Mouse (Mus musculus) CH12.LX (cell line): ENCODE measurements at regions not wholly inside any gene's neighbourhood (a gene's known extent, or its start where the extent isn't known, plus 50 kb on each side); places are given as distances from the start of the nearest gene placed in this dataset.

ENCODE experiments used
- DNase-seq: peaks from one replicate; pipeline ENCODE4 v3.0.0-alpha.2; 2013; ENCODE audit errors: extremely low read depth
- H3K27ac ChIP-seq: 2 replicates; pipeline ENCODE4 v1.5.1; 2012; ENCODE audit warnings: low read depth, mild to moderate bottlenecking, control low read depth, moderate library complexity; ENCODE audit not compliant: insufficient read depth
- H3K27me3 ChIP-seq: replicated peaks from 2 replicates; pipeline ENCODE3; 2012; ENCODE audit warnings: inconsistent platforms
- H3K36me3 ChIP-seq, 2 experiments: replicated peaks in 1 of 2; 2 replicates each; pipeline versions ENCODE3 to v1.6.1; 2012; ENCODE audit warnings: inconsistent platforms in 1 of 2, low read length in 1 of 2, mild to moderate bottlenecking in 1 of 2, mixed read lengths in 1 of 2, moderate library complexity in 1 of 2; ENCODE audit not compliant: control insufficient read depth in 1 of 2, insufficient read depth in 1 of 2
- H3K4me1 ChIP-seq, 2 experiments: 2 replicates each; pipeline ENCODE4 v1.6.1; 2012; ENCODE audit warnings: inconsistent platforms in 1 of 2, moderate library complexity in 1 of 2; ENCODE audit not compliant: insufficient read depth in 2 of 2, control insufficient read depth in 1 of 2
- H3K4me2 ChIP-seq: 2 replicates; pipeline ENCODE4 v1.6.1; 2012; ENCODE audit warnings: low read depth, mild to moderate bottlenecking, control low read depth; ENCODE audit not compliant: poor library complexity, insufficient read depth, severe bottlenecking
- H3K4me3 ChIP-seq, 3 experiments: fragments of 150-350 bp in 1 of 3; sonication (generic) in 1 of 3; replicated peaks in 1 of 3; 2 replicates each; pipeline versions ENCODE3 to v1.5.1; 2011 to 2012; ENCODE audit warnings: low read depth in 2 of 3, low read length in 2 of 3, mild to moderate bottlenecking in 2 of 3, moderate library complexity in 2 of 3, control low read depth in 1 of 3, improper control_type of control experiment in 1 of 3, inconsistent platforms in 1 of 3, mixed read lengths in 1 of 3; ENCODE audit not compliant: poor library complexity in 1 of 3
- H3K79me2 ChIP-seq: replicated peaks from 2 replicates; pipeline ENCODE4 v1.6.1; 2012; ENCODE audit warnings: mild to moderate bottlenecking, moderate library complexity; ENCODE audit not compliant: control insufficient read depth, poor library complexity, insufficient read depth, severe bottlenecking; ENCODE audit errors: extremely low read depth
- H3K9ac ChIP-seq: 2 replicates; pipeline ENCODE4 v1.6.1; 2012; ENCODE audit warnings: low read depth, mild to moderate bottlenecking, control low read depth, moderate library complexity; ENCODE audit not compliant: insufficient read depth
- H3K9me3 ChIP-seq: replicated peaks from 2 replicates; pipeline ENCODE3; 2012; ENCODE audit warnings: low read length, inconsistent platforms, mixed read lengths
- BHLHE40 ChIP-seq: IDR thresholded peaks from 2 replicates; pipeline ENCODE4 v1.6.1; 2011; ENCODE audit warnings: mild to moderate bottlenecking, low read depth, low read length, improper control_type of control experiment
- CHD1 ChIP-seq: IDR thresholded peaks from 2 replicates; pipeline ENCODE4 v1.6.1; 2012; ENCODE audit warnings: low read depth, low read length, improper control_type of control experiment, inconsistent platforms
- CTCF ChIP-seq, 2 experiments: IDR thresholded peaks in 1 of 2; conservative IDR thresholded peaks in 1 of 2; 2 replicates each; pipeline ENCODE4 v1.5.1; 2011 to 2012; ENCODE audit warnings: low read depth in 2 of 2, low read length in 2 of 2, improper control_type of control experiment in 1 of 2, inconsistent platforms in 1 of 2, mild to moderate bottlenecking in 1 of 2, moderate library complexity in 1 of 2
- E2F4 ChIP-seq: IDR thresholded peaks from 2 replicates; pipeline ENCODE4 v1.6.1; 2011; ENCODE audit warnings: low read depth, low read length, improper control_type of control experiment; ENCODE audit not compliant: insufficient replicate concordance
- EP300 ChIP-seq: IDR thresholded peaks from 2 replicates; pipeline ENCODE4 v1.6.1; 2011; ENCODE audit warnings: low read length, improper control_type of control experiment
- IRF4 ChIP-seq: IDR thresholded peaks from 2 replicates; pipeline ENCODE4 v1.6.1; 2014; ENCODE audit warnings: low read depth, mild to moderate bottlenecking, inconsistent platforms, low read length, improper control_type of control experiment
- JUND ChIP-seq: conservative IDR thresholded peaks from 2 replicates; pipeline ENCODE4 v1.6.1; 2011; ENCODE audit warnings: low read depth, low read length, improper control_type of control experiment
- MAFK ChIP-seq: IDR thresholded peaks from 2 replicates; pipeline ENCODE4 v1.6.1; 2011; ENCODE audit warnings: low read length, improper control_type of control experiment; ENCODE audit not compliant: insufficient replicate concordance
- MAZ ChIP-seq: IDR thresholded peaks from 2 replicates; pipeline ENCODE4 v1.6.1; 2012; ENCODE audit warnings: low read depth, mild to moderate bottlenecking, inconsistent platforms, low read length, improper control_type of control experiment, moderate library complexity
- MEF2A ChIP-seq: IDR thresholded peaks from 2 replicates; pipeline ENCODE4 v1.6.1; 2014; ENCODE audit warnings: low read depth, mild to moderate bottlenecking, inconsistent platforms, low read length, improper control_type of control experiment, borderline replicate concordance
- MXI1 ChIP-seq: IDR thresholded peaks from 2 replicates; pipeline ENCODE4 v1.6.1; 2011; ENCODE audit warnings: mild to moderate bottlenecking, low read depth, low read length, improper control_type of control experiment
- MYC ChIP-seq: IDR thresholded peaks from 2 replicates; pipeline ENCODE4 v1.6.1; 2011; ENCODE audit warnings: low read depth, mild to moderate bottlenecking, improper control_type of control experiment, low read length
- NRF1 ChIP-seq: IDR thresholded peaks from 2 replicates; pipeline ENCODE4 v1.6.1; 2014; ENCODE audit warnings: low read depth, mild to moderate bottlenecking, inconsistent platforms, low read length, improper control_type of control experiment, moderate library complexity
- POLR2A ChIP-seq: IDR thresholded peaks from 2 replicates; pipeline ENCODE4 v1.6.1; 2011; ENCODE audit warnings: low read depth, mild to moderate bottlenecking, improper control_type of control experiment, low read length
- RAD21 ChIP-seq: IDR thresholded peaks from 2 replicates; pipeline ENCODE4 v1.6.1; 2011; ENCODE audit warnings: low read depth, mild to moderate bottlenecking, low read length, improper control_type of control experiment, moderate library complexity
- RCOR1 ChIP-seq: conservative IDR thresholded peaks from 2 replicates; pipeline ENCODE4 v1.6.1; 2012; ENCODE audit warnings: low read depth, mild to moderate bottlenecking, inconsistent platforms, low read length, improper control_type of control experiment
- SIN3A ChIP-seq: IDR thresholded peaks from 2 replicates; pipeline ENCODE4 v1.6.1; 2012; ENCODE audit warnings: low read length, improper control_type of control experiment, inconsistent platforms
- TBP ChIP-seq: conservative IDR thresholded peaks from 2 replicates; pipeline ENCODE4 v1.6.1; 2011; ENCODE audit warnings: low read depth, low read length, improper control_type of control experiment
- USF1 ChIP-seq: IDR thresholded peaks from 2 replicates; pipeline ENCODE4 v1.6.1; 2014; ENCODE audit warnings: low read depth, mild to moderate bottlenecking, inconsistent platforms, low read length, improper control_type of control experiment
- USF2 ChIP-seq: conservative IDR thresholded peaks from 2 replicates; pipeline ENCODE4 v1.6.1; 2011; ENCODE audit warnings: low read depth, low read length, improper control_type of control experiment
- ZKSCAN1 ChIP-seq: IDR thresholded peaks from 2 replicates; pipeline ENCODE4 v1.6.1; 2012; ENCODE audit warnings: low read depth, inconsistent platforms, low read length, improper control_type of control experiment, borderline replicate concordance
- ZMIZ1 ChIP-seq: IDR thresholded peaks from 2 replicates; pipeline ENCODE4 v1.6.1; 2012; ENCODE audit warnings: low read depth, mild to moderate bottlenecking, inconsistent platforms, low read length, improper control_type of control experiment
- dilution Hi-C: fragments of 300-500 bp; cut with MboI; formaldehyde crosslinking; loops from 2 replicates; pipeline ENCODE4 v1.14.3; 2020; ENCODE audit warnings: low sequenced_read_pairs; ENCODE audit not compliant: extremely low pct_unique_long_range_greater_than_20kb, extremely low pct_ligation_motif_present
- in situ Hi-C: fragments of 300-500 bp; cut with MboI; formaldehyde crosslinking; loops from 3 replicates; pipeline ENCODE4 v1.14.3; 2019; ENCODE audit warnings: low sequenced_read_pairs, low pct_ligation_motif_present, low pct_unique_long_range_greater_than_20kb, mixed read lengths

GRCm38 (mm10) chr10:72454629-72455028 lies 200.0 kb upstream of the Zwint start:
- dilution Hi-C loops: no loop called here
- H3K9ac ChIP-seq: no peak overlapping the region
- TF ChIP-seq IRF4 (no peak), RAD21 (no peak), USF1 (no peak), ZKSCAN1 (no peak), USF2 (no peak), NRF1 (no peak), RCOR1 (no peak), CHD1 (no peak), MXI1 (no peak), MAZ (no peak), BHLHE40 (no peak), MYC (no peak), EP300 (no peak)
- TF ChIP-seq, all 38 proteins: peak for 0
- Histone ChIP-seq H3K4me2 (no peak overlapping the region), H3K36me3 (no peaks in the 10 kb centered on the region), H3K79me2 (no peaks in the 10 kb centered on the region), H3K9me3 (no peaks in the 10 kb centered on the region), H3K4me1 (no peaks in the 10 kb centered on the region), H3K4me3 (no peak overlapping the region), H3K27ac (no peak overlapping the region), H3K27me3 (no peaks in the 10 kb centered on the region)
- in situ Hi-C loops: no loop called here
- no peak for DNase-seq

- H3K79me2 ChIP-seq: no peaks in the 10 kb centered on the region
- TF ChIP-seq MAFK (no peak), USF1 (no peak), RCOR1 (no peak), ZMIZ1 (no peak), RAD21 (no peak)
- no peak for DNase-seq
- no peak overlapping the region for H3K9ac ChIP-seq
- dilution Hi-C loops (no loop called here), in situ Hi-C loops (no loop called here)
- no peaks in the 10 kb centered on the region for H3K36me3 ChIP-seq
- H3K4me2 ChIP-seq: no peak overlapping the region
- H3K27ac ChIP-seq: no peak overlapping the region
- H3K27me3 ChIP-seq: no peaks in the 10 kb centered on the region
- no peaks in the 10 kb centered on the region for H3K9me3 ChIP-seq
- H3K4me1 ChIP-seq: peaks cover 0 to 4% of the 10 kb centered on the region in 2 experiments; a peak in 1 of 4 replicates
- no peak overlapping the region for H3K4me3 ChIP-seq
These were observed 170.3 kb upstream of the Zwint start for GRCm38 (mm10) chr10:72484315-72484714.

GRCm38 (mm10) chr10:72532431-72532830 lies 122.2 kb upstream of the Zwint start:
- H3K4me3 ChIP-seq: no peak overlapping the region
- no peaks in the 10 kb centered on the region for H3K36me3 ChIP-seq
- no peak overlapping the region for H3K9ac ChIP-seq
- no peaks in the 10 kb centered on the region for H3K79me2 ChIP-seq
- 0 out of 4 replicates have a peak, but pooled peaks cover 2% of the 10 kb centered on the region in 2 experiments for H3K4me1 ChIP-seq
- dilution Hi-C loops: no loop called here
- no peaks in the 10 kb centered on the region for H3K27me3 ChIP-seq
- no peak for DNase-seq
- H3K4me2 ChIP-seq: no peak overlapping the region
- no peak for TF ChIP-seq POLR2A
- no peak for TF ChIP-seq JUND
- no peak for TF ChIP-seq CTCF (conservative IDR thresholded peaks at IDR 0.05 in 1 of 2, IDR thresholded peaks at IDR 0.05 in 1 of 2; ENCODE audit: low read depth in 2 of 2, low read length in 2 of 2)
- TF ChIP-seq CHD1: no peak
- no peak for TF ChIP-seq E2F4
- TF ChIP-seq MEF2A: no peak
- no peak for TF ChIP-seq SIN3A
- TF ChIP-seq MXI1: no peak
- TF ChIP-seq TBP: no peak
- H3K9me3 ChIP-seq: no peaks in the 10 kb centered on the region
- in situ Hi-C loops: no loop called here
- no peak overlapping the region for H3K27ac ChIP-seq
